Mouse (Mus musculus): ENCODE results near the gene Tbc1d32. TPM values are rescaled to one million over a fixed set of nuclear protein-coding genes. Genes with fewer than 3 reads are reported as not detected.
"Not testable (repeated sequence)": the region's sequence is repeated elsewhere in the genome, so short reads cannot be mapped to it uniquely, and the experiment has no call there.

Gene Tbc1d32
- polyA plus RNA-seq, 1 experiment from 2014 or later: 3.0 TPM

GRCm38 (mm10) chr10:56199902-56200301 is 28.6 kb downstream of the Tbc1d32 start:
- no peak for DNase-seq (ENCODE audit: low spot score)
- Histone ChIP-seq H3K9me3 (replicated peaks; ENCODE audit: low read length) (no peaks in the 10 kb centered on the region), H3K4me1 (replicated peaks; ENCODE audit: insufficient read depth, low read length) (no peaks in the 10 kb centered on the region), H3K27me3 (ENCODE audit: insufficient read depth, low read length) (no peaks in the 10 kb centered on the region), H3K4me2 (ENCODE audit: low read length) (no peak overlapping the region), H3K27ac (no peak overlapping the region), H3K9ac (ENCODE audit: low read depth, low read length) (no peak overlapping the region), H3K4me3 (replicated peaks; ENCODE audit: low read depth, low read length) (no peak overlapping the region), H3K36me3 (ENCODE audit: insufficient read depth, low read length) (no peaks in the 10 kb centered on the region)
- no peak for ATAC-seq (replicated peaks; ENCODE audit: low FRiP score, low read depth)
- TF ChIP-seq CTCF (IDR thresholded peaks at IDR 0.05; ENCODE audit: low read depth): no peak

- no peak for ATAC-seq (replicated peaks; ENCODE audit: low FRiP score, low read depth)
- no peak for DNase-seq (ENCODE audit: low spot score)
- no peak for TF ChIP-seq CTCF (IDR thresholded peaks at IDR 0.05; ENCODE audit: low read depth)
- Histone ChIP-seq H3K36me3 (ENCODE audit: insufficient read depth, low read length) (no peaks in the 10 kb centered on the region), H3K4me1 (replicated peaks; ENCODE audit: insufficient read depth, low read length) (no peaks in the 10 kb centered on the region), H3K4me2 (ENCODE audit: low read length) (no peak overlapping the region), H3K27ac (no peak overlapping the region), H3K9me3 (replicated peaks; ENCODE audit: low read length) (no peaks in the 10 kb centered on the region), H3K4me3 (replicated peaks; ENCODE audit: low read depth, low read length) (no peak overlapping the region), H3K9ac (ENCODE audit: low read depth, low read length) (no peak overlapping the region), H3K27me3 (ENCODE audit: insufficient read depth, low read length) (no peaks in the 10 kb centered on the region)
- WGBS: 81% methylated on average over 3 of the region's 3 CpGs
These were observed 29.8 kb downstream of the Tbc1d32 start for GRCm38 (mm10) chr10:56198691-56199090.

DNA sequence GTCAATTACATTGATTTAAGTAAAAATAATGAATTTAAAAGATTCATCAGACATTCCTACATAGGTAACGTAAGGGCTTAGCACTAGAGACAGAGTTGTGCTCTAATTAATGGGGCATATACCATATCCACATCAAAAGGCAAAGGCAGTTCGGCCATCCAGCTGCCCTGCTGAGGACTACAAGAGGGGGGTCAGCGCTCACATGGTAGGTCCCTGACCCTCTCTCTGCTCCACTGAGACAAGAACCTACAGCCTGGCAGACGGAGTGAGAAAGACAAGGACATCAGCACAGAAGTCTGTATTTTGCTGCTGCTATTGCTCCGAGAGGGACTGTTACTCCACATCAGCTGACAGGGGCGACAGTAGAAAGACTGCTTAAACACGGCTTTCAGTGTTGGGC is 34.2 kb downstream of the Tbc1d32 start:
- DNase-seq (ENCODE audit: low spot score) (no peak), ATAC-seq (replicated peaks; ENCODE audit: low FRiP score, low read depth) (no peak)
- no peaks in the 10 kb centered on the region for H3K4me1 ChIP-seq (replicated peaks; ENCODE audit: insufficient read depth, low read length)
- H3K36me3 ChIP-seq (ENCODE audit: insufficient read depth, low read length): no peaks in the 10 kb centered on the region
- H3K4me3 ChIP-seq (replicated peaks; ENCODE audit: low read depth, low read length): no peak overlapping the region
- no peak overlapping the region for H3K4me2 ChIP-seq (ENCODE audit: low read length)
- WGBS: 74% methylated on average over 7 of the region's 7 CpGs
- no peaks in the 10 kb centered on the region for H3K27me3 ChIP-seq (ENCODE audit: insufficient read depth, low read length)
- H3K27ac ChIP-seq: no peak overlapping the region
- no peak overlapping the region for H3K9ac ChIP-seq (ENCODE audit: low read depth, low read length)
- no peak for TF ChIP-seq CTCF (IDR thresholded peaks at IDR 0.05; ENCODE audit: low read depth)
- no peaks in the 10 kb centered on the region for H3K9me3 ChIP-seq (replicated peaks; ENCODE audit: low read length)

DNA sequence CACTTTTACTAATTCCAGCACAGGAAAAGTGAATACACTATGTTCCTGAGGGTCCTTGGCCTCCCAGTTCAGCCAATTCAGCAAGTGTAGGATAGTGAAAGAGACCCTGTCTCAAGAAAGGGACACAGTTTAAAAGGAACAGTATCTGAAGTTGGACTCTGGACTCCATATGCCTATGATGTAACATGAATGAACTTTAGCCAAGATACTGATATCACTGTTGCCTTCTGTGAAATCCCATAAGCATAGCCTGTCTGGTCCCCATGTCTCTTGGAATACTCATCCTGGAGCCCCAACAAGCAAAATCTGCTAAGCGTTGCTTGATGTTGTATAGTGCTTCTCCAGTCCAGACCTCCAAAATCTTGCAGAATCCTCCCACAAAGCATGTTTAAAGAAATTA is 46.8 kb downstream of the Tbc1d32 start:
- no peaks in the 10 kb centered on the region for H3K9me3 ChIP-seq (replicated peaks; ENCODE audit: low read length)
- no peak for TF ChIP-seq CTCF (IDR thresholded peaks at IDR 0.05; ENCODE audit: low read depth)
- no peaks in the 10 kb centered on the region for H3K4me1 ChIP-seq (replicated peaks; ENCODE audit: insufficient read depth, low read length)
- H3K27me3 ChIP-seq (ENCODE audit: insufficient read depth, low read length): no peaks in the 10 kb centered on the region
- peaks cover 6% of the 10 kb centered on the region; the same call in 1 of the 2 replicates for H3K36me3 ChIP-seq (ENCODE audit: insufficient read depth, low read length)
- no peak overlapping the region for H3K9ac ChIP-seq (ENCODE audit: low read depth, low read length)
- no peak overlapping the region for H3K4me3 ChIP-seq (replicated peaks; ENCODE audit: low read depth, low read length)
- DNase-seq (ENCODE audit: low spot score) (no peak), ATAC-seq (replicated peaks; ENCODE audit: low FRiP score, low read depth) (no peak)
- H3K4me2 ChIP-seq (ENCODE audit: low read length): no peak overlapping the region
- no peak overlapping the region for H3K27ac ChIP-seq
- 97% methylated on average over 1 of the region's 1 CpGs for WGBS

- no peaks in the 10 kb centered on the region for H3K27me3 ChIP-seq (ENCODE audit: insufficient read depth, low read length)
- H3K9me3 ChIP-seq (replicated peaks; ENCODE audit: low read length): no peaks in the 10 kb centered on the region
- DNase-seq (ENCODE audit: low spot score) (peak; percentile 59), ATAC-seq (replicated peaks; ENCODE audit: low FRiP score, low read depth) (no peak)
- H3K36me3 ChIP-seq (ENCODE audit: insufficient read depth, low read length): no peaks in the 10 kb centered on the region
- H3K4me3 ChIP-seq (replicated peaks; ENCODE audit: low read depth, low read length): no peak overlapping the region
- no peak overlapping the region for H3K4me2 ChIP-seq (ENCODE audit: low read length)
- H3K27ac ChIP-seq: no peak overlapping the region
- 51% methylated on average over 5 of the region's 5 CpGs for WGBS
- H3K9ac ChIP-seq (ENCODE audit: low read depth, low read length): no peak overlapping the region
- no peak for TF ChIP-seq CTCF (IDR thresholded peaks at IDR 0.05; ENCODE audit: low read depth)
- H3K4me1 ChIP-seq (replicated peaks; ENCODE audit: insufficient read depth, low read length): no peaks in the 10 kb centered on the region
These were observed 55.3 kb downstream of the Tbc1d32 start for GRCm38 (mm10) chr10:56173184-56173583.

- not testable (repeated sequence) for DNase-seq (ENCODE audit: low spot score); H3K4me3 ChIP-seq (replicated peaks; ENCODE audit: low read depth, low read length); H3K27me3 ChIP-seq (ENCODE audit: insufficient read depth, low read length); H3K9ac ChIP-seq (ENCODE audit: low read depth, low read length); H3K36me3 ChIP-seq (ENCODE audit: insufficient read depth, low read length); H3K9me3 ChIP-seq (replicated peaks; ENCODE audit: low read length); ATAC-seq (replicated peaks; ENCODE audit: low FRiP score, low read depth); H3K27ac ChIP-seq; H3K4me1 ChIP-seq (replicated peaks; ENCODE audit: insufficient read depth, low read length); H3K4me2 ChIP-seq (ENCODE audit: low read length)
These were observed 60.8 kb downstream of the Tbc1d32 start for GRCm38 (mm10) chr10:56167721-56168120.

DNA sequence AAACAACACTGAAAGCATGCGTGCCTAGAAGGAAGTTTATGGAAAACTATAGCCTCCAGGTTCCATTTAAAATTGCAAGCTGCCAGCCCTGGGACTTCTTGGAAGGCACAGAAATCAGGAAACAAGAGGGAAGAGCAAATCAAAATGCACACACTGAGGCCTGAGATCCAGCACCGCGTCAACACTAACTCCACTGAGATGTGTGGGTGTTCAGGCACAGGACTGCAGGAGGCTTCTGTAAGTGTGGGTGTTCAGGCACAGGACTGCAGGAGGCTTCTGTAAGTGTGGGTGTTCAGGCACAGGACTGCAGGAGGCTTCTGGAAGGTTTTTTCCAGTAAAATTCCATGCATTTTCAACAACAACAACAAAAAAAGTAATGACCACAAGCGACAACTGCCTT is 62.7 kb downstream of the Tbc1d32 start:
- Histone ChIP-seq H3K4me1 (replicated peaks; ENCODE audit: insufficient read depth, low read length) (no peaks in the 10 kb centered on the region), H3K4me2 (ENCODE audit: low read length) (no peak overlapping the region), H3K27me3 (ENCODE audit: insufficient read depth, low read length) (no peaks in the 10 kb centered on the region), H3K27ac (no peak overlapping the region), H3K9me3 (replicated peaks; ENCODE audit: low read length) (no peaks in the 10 kb centered on the region), H3K9ac (ENCODE audit: low read depth, low read length) (no peak overlapping the region), H3K36me3 (ENCODE audit: insufficient read depth, low read length) (no peaks in the 10 kb centered on the region), H3K4me3 (replicated peaks; ENCODE audit: low read depth, low read length) (no peak overlapping the region)
- no peak for DNase-seq (ENCODE audit: low spot score)
- TF ChIP-seq CTCF (IDR thresholded peaks at IDR 0.05; ENCODE audit: low read depth): no peak
- 75% methylated on average over 4 of the region's 4 CpGs for WGBS
- no peak for ATAC-seq (replicated peaks; ENCODE audit: low FRiP score, low read depth)
